Mouse (Mus musculus) embryo, embryonic 11.5 days (tissue): ENCODE results near the gene Slc39a10.

Source experiments
- DNase-seq: peaks from one replicate; pipeline ENCODE4 v3.0.0-alpha.2; 2012; ENCODE audit warnings: low read depth, low spot score

The Slc39a10 gene

DNA sequence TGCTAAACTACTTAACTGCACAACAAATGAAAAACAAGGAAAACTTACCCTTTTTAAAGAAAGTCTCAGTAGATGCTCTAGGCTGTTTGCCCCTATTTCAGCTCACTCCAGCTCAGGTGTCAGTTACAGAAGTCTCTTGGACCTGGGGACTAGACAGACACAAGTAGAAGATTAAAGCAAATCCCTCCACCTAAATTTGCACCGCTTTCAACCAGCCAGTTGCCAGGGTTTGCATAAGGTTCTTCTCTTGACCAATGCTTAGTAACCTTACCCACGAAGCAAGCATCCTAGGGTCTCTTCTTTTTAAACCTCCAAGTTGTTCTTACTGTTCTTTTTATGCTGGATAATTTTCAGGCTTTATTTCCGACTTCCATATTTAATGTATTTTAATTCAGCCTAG is at the start of gene Slc39a10:
Gene Slc39a10 (minus strand): TSS at position 101 of the 400 bp plus-strand sequence.
- DNase-seq = no peak

DNA sequence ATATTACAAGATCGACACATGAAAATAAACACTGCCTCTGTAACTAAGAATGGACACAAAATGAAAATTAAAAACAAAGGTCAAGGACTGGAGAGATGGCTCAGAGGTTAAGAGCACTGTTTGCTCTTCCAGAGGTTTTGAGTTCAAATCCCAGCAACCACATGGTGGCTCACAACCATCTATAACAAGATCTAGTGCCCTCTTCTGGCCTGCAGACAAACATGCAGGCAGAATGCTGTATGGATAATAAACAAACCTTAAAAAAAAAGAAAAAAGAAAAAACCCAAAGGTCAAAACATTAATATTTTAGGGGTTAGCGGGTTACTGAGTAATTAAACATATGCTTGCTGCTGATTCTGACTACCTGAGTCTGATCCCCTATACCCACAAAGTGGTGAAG is 46.6 kb upstream of the Slc39a10 start:
- DNase-seq = no peak

DNA sequence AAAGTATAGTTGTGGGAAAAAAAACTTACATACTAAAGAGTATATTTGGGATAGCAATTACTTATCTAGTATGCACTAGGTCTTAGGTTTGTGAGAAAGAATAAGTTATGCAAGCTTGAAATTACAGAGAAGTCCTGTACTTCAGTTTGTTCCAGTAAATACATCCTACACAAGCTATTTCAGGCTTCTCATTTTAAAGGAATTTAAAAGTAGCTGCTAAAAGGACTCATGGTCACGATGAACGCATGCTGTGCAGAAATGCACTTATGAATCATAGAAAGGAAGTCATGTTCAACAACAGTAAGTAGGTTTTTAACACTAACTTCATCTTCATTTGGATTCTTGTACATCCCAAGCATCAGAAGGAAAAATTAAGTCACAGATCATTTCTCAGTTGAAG is 45.0 kb upstream of the Slc39a10 start:
- no peak for DNase-seq

DNA sequence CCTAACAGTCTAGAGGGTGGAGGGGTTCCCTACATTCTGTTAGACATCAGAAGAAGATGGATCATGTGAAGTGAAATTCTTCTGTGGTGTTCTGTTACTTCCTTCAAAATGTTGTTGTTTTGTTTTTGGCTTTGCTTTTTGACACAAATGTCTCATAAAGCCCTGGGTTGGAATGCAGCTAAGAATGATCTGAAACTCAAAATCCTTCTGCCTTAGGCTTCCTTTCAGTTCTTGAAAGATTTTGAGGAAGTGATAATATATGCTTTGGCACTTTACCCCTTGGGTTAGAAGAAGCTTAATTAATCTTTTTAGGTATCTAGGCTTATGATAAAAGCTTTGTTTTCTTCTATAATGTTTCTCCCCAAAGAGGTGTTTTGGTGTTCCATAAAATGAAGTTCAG is 34.5 kb upstream of the Slc39a10 start:
- DNase-seq = no peak

DNA sequence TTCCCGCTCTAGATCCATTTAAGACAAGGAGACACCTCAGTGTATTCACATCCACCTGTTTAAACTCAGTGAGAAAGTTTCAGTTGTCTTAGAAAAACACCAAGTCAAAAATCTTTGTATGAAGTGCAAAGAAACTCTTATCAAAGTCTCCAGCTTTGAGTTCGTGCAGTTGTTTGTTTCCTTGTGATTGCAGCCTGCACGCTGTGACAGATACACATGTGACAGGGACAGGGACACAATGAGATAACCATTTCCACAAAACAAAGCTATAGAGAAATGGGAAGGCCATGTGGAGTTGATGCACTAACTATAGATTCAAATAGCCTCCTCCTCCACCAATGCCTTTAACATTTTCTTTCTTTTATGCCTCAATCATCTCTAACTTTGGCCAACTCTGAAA is 33.6 kb upstream of the Slc39a10 start:
- DNase-seq = no peak

DNA sequence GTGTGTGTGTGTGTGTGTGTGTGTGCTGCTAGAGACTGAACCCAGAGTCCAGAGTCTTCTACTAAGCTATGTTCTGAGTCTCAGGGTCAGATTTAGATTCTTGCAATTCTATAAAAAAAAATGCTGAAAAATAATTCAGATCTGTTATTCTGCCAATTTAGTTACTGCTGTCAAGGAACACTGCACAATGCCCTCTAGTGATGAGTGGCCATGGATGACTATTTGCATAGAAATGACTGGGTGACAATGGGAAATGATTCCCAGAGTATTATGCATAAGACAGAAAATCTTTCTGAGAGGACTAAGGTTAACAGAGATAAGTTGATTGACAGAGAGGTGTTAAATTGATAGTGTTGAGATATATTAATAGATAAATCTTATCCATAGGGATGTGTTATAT is 32.3 kb upstream of the Slc39a10 start:
- no peak for DNase-seq

DNA sequence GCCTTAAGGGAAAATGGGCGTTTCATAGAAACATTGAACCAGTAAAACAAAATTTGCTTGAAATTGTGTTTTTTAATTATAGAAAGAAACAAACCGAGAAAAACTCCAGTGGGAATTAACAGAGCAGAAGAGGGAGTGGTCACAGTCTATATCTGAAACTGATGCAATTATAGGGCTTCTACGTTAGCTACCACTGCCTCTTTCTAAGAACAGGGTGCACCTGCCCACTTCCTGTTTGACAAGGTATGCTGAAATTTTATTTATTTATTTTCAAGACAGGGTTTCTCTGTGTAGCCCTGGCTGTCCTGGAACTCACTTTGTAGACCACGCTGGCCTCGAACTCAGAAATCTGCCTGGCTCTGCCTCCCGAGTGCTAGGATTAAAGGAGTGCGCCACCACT is 30.3 kb upstream of the Slc39a10 start:
- DNase-seq = no peak

DNA sequence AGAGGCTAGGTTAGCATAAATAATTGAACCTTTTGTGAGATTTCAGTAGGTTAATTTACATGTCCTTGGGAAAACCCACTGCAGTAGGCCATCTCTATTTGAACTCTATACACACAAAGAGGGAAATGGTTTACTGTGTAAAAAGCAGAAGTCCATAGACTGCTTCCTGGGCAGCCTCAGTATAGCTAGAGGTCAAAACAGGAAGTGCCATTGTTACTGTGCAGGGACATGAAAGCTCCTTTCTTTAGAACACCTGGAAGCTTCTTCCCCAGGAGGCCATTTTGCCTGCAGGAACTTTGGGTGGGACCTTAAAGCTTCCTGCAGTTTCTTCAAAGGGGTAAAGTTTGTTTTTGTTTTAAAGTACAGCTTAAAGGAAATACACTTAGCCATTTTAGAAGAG is 29.0 kb upstream of the Slc39a10 start:
- no peak for DNase-seq

DNA sequence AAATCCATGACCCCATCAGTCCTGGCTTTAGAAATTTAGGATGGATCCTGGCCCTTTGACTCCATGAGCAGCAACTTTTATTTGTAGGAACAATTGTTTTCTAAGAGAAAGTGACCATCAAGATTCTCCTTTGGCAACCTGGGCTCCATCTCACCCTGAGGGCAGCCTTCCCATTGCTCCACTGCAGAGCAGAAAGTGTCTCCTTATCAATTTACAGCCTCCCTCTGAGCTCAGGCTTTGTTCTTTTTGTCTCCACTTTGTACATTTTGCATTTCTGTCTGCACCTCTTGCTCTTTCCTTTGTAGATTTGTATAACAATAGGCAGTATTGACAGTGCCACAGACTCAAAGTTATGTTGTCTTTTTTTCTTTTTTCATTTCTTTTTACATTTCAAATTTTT is 23.6 kb upstream of the Slc39a10 start:
- DNase-seq = no peak

DNA sequence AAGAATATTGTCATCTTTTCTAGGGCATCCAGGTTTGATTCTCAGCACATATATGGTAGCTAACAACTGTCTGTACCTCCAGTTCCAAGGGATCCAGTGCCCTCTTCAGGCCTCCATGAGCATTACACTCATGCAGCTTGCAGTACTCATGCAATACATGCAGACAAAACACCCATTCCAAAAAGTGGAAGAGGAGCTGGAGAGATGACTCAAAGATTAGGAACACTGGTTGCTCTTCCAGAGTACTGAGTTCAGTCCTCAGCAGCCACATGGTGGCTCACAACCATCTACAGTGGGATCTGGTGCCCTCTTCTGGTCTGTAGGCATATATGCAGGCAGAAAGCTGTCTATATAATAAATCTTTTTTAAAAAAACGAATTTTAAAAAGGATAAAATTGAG is 21.7 kb upstream of the Slc39a10 start:
- no peak for DNase-seq

DNA sequence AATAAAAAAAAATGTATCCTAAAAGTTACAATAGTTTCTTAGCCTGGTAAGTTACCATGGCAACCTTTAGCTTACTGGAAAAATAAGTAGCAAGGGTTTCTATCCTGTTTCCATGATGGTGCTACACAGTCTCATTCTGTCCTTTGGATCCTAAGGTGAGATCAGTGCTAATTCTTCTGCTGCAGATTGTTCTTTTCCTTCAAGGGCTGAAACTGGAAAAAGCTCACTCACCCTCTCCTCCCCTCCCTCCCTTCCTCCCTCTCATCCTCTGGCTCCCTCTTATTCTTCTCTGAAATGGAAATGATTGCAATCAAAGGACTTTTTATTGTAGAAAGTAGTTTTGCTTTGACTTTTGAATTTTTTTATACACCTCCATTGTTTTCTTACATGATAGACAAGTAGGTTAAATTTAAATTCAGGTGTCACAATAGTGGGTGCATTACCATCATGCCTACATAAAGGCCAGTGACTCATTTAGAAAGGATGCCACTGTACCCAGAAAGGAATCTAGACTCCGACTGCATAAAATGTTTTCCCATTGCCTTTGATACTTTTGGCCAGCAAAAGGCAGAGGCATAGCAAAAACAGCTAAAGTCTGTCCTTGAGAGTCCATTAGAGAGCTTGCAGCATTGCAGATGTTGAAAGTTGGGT is 20.0 kb upstream of the Slc39a10 start:
- DNase-seq = no peak

DNA sequence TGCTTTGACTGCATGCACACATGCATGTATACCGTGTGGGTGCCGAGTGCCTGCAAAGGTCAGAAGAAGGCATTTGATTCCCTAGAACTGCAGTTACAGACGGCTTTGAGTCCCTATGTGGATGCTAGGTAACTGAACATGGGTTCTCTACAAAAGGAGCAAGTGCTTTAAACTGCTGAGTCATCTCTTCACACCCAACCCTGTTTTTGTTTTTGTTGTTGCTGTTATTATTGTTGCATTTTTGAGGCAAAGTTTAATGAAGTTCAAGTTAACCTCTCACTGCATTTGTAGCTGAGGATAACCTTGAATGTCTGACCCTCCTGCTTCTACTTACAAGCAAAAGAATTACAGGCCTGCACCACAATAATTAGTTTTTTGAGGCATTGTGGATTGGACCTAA is 17.5 kb upstream of the Slc39a10 start:
- no peak for DNase-seq

DNA sequence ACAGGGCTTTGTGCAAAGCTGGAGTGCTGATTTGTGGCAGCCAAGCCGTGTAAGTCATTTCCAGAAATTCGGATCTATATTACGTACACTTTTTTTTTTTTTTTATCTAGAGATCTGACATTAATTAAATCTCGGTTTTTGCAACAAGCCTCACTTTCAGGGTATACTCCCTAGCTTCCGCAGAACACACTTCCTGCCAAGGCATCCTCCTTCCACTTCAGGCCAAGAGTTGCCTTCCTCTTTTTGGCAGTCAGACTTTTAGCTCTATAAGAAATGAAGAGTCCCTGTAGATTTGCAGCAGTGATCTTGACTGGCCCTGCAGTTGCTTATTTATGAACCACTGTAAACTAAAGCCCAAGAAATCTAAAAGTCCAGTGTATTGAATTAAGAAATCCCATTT is 13.1 kb upstream of the Slc39a10 start:
- no peak for DNase-seq

DNA sequence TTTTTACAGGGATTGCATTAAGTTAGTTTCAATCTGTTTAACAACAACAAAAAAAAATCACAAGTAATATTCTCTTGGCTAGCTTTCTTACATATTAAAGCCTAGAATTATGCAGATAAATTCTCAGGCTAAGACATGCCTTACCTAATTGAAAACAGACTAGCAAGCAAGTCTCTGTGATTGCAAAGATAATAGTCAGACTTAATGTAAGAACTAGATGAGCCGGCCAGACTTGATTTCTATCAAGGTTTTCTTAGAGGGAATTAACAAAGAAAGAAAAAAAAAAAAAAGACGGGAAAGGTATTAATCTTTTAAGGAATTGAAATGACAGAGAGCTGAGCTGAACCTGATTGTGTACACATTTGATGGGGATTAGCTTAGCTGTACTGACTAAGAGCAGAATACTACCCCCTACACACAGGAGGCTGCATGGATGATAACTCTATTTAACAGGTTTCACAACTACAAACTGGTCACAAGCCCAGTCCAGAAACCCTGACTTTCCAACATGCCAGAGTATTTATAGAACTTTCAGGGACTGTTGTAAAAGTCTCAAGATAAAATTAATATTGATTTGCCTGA is 9.5 kb upstream of the Slc39a10 start:
- DNase-seq = no peak

DNA sequence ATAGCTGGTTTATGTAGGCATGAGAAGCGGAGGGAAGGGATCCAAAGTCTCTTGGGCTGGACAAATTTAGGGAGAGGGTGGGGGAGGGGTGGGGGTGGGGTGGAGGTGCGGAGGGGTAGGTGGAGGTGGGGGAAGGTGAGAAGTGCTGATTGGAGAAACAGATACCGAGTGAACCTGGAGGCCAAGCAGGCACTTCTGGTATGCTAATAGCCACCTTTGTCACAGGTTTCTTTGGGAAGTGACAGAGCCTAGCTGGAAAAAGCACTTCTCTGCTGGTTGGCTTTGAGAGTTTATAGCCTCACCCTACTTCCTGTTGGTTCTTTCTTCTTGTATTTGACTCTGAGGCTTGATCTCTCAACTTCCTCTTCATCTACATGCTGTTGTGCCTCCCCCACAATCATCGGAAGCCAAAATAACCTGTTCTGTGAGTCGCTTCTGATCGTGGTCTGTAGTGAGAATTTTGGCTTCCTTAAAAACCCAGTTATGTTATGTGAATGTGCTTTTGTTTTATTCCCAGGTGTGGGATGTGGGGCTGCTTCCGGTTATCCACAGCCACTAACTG is 1.7 kb upstream of the Slc39a10 start:
- DNase-seq = no peak

DNA sequence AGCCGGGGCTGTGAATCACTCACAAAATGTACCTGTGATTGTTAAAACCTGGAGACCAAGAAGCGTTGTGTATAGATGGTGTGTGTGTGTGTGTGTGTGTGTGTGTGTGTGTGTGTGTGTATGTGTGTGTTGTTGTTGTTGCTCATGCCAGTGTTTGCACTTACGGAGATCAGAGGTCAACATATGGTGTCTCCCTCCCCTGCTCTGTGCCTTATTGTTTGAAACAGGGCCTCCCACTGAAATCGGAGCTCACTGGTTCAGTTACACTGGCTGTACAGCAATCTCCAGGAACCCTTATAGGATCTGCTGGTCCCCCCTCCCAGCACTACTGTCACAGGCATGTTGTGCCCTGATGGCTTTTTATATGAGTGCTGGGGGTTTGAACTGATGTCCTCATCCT is 3.9 kb downstream of the Slc39a10 start:
- DNase-seq = no peak

DNA sequence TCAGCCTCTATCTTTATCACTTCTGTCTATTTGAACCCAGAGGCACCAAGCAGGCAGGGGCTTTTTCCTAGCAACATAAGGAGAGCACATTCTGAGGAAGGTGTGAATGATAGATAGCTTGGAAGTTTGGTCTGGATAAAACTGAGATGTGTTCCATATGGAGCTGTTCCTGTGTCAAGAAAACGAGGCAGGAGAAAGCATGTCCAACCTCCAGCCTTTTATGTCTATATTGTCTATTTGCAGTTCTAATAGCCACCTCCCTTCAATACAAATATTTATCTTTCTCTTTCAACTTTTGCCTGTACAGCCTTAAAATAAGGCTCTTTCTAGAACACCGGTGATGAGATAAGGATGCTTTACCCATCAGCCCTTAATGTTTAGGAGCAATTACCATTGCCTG is 4.3 kb downstream of the Slc39a10 start:
- DNase-seq = no peak

DNA sequence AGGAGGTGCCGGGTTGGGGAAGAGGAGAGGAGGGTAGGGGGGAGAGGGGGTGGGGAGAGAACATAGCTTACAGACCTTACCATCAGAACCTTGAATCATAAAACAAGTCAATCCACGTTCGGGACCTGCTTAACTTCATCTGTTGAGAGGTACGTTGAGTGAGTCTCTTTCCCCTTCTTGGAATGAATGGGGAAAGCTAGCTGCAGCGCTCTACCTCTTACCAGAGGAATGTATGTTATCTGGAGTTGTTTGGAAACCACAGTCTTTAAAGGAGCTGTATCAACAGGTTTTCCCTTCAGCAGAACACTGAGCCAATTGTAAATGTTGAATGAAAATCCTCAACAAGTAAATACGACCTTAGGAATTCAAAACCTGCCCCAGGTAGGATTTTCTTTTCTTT is 4.7 kb downstream of the Slc39a10 start:
- DNase-seq = no peak

DNA sequence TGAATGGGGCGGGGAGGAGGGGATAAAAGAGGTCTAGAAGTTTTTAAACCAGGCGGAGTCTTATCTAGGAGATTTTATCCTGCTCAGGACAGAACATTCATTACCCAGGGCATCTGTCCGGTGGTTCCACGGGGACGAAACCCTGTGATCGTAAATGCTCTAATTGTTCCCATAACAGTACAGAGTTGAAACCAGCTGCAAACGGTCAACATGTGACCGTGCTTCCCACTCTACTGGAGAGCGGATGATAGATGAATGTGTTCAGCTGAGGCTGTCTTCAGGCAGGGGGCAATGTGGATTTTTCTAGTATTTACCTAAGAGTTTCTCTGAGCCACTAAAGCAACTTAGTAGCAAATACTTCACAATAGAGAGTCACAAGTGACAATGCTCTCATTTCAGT is 6.6 kb downstream of the Slc39a10 start:
- DNase-seq = no peak

DNA sequence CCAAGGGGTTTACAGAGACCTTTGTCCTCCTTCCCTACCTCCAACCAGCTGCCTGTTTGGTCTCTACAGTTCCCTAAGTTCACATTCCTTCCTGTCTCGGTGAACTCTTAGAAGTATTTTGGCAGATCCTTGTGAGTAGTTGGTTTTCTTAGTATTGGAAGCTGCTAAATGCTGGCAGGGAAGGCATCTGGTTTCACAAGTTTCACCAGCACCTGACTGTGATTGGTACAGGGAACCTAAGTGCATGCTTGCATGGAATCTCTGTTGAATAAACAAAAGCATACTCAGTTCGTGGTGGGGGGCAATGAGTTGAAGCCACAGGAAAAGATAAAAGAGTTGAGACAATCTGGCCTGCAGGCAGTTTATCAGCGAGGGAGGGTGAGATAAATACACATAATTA is 7.4 kb downstream of the Slc39a10 start:
- DNase-seq = no peak

DNA sequence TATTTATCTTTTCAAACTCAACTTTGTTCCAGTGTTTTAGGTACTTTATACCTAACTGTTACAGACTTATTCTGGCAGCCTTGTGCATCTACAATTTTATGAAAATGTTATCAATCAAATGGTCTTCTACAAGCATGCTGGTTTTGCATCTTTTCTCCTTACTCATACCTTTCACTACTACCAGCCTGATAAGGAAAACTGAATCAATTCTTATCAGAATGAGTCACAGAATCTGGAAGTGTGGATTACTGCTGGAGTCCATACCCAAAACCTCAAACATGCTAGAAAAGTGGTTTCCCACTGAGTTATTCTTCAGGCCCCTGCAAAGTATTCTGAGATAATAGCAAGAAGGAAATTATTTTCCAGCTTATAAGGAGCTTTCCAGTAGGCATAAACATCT is 12.7 kb downstream of the Slc39a10 start:
- DNase-seq = no peak

DNA sequence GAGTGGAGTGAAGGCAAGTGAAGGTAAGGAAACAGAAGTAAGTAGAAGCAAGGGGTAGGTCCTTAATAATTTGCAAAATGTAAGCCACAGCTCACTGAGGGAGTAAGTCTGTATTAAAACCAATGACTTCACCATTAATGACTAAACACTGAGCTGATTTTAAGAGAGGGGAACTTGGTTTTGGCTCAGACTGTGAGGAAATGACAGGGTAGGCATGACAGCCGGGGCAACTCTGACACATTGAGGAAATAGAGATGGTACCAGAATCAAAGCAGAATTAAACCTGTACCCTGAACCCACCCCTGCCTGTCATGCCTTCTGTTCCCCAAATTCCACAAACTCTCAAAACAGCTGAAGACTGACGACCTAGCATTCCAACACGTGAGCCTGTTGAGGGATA is 18.9 kb downstream of the Slc39a10 start:
- no peak for DNase-seq

DNA sequence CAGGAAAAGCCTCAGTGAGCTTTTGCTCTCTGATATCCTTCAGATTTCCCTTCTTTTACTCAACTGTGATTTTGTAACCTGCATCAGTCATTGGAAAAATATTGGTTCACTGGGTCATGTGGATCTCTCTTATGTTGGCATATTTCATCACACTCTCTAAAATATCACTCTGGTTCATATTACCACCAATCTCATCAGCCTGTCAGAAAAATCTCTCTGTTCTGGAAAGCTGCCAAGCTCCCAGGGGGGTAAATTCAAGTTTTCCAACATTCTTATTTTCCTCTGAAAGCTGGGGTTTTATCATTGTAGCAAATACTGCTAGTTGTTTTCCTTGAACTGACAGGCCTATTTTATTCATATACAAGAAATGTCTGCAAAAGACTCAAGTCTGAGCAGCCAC is 22.9 kb downstream of the Slc39a10 start:
- DNase-seq = no peak
